Mouse (Mus musculus) myocyte (in vitro differentiated cells): ENCODE data around the gene Vmn1r29. TPM values are rescaled to one million over a fixed set of nuclear protein-coding genes. Genes with fewer than 3 reads are reported as not detected.
"Not testable (repeated sequence)": the region's sequence is repeated elsewhere in the genome, so short reads cannot be mapped to it uniquely, and the experiment has no call there.

Experiments used
- H3K27me3 ChIP-seq: one replicate; pipeline ENCODE4 v1.6.1; 2011; ENCODE audit not compliant: control insufficient read depth, insufficient read depth, insufficient read length
- H3K36me3 ChIP-seq: one replicate; pipeline ENCODE4 v1.6.1; 2011; ENCODE audit not compliant: control insufficient read depth, insufficient read depth
- H3K4me2 ChIP-seq: one replicate; pipeline ENCODE4 v1.6.1; 2011; ENCODE audit warnings: low read depth, control low read depth
- H3K4me3 ChIP-seq: one replicate; pipeline ENCODE4 v1.5.1; 2011; ENCODE audit warnings: mild to moderate bottlenecking, control low read depth, moderate library complexity
- H3K79me2 ChIP-seq: one replicate; pipeline ENCODE4 v1.6.1; 2011; ENCODE audit not compliant: control insufficient read depth, insufficient read depth
- H3ac ChIP-seq: one replicate; pipeline ENCODE4 v1.6.1; 2011; ENCODE audit not compliant: control insufficient read depth, insufficient read length
- CEBPB ChIP-seq: IDR thresholded peaks from 2 replicates; pipeline ENCODE4 v1.6.1; 2011; ENCODE audit warnings: mild to moderate bottlenecking, moderate library complexity; ENCODE audit not compliant: poor library complexity, insufficient read depth, severe bottlenecking
- E2F4 ChIP-seq: IDR thresholded peaks from one replicate; pipeline ENCODE4 v1.6.1; 2011; ENCODE audit warnings: mild to moderate bottlenecking, control low read depth, moderate library complexity; ENCODE audit not compliant: insufficient read depth
- MAX ChIP-seq: IDR thresholded peaks from one replicate; pipeline ENCODE4 v1.6.1; 2011; ENCODE audit warnings: low read depth, mild to moderate bottlenecking, control low read depth
- MYOD1 ChIP-seq, 3 experiments: IDR thresholded peaks; one replicate each; pipeline ENCODE4 v1.6.1; 2011; ENCODE audit warnings: control low read depth in 2 of 3, low read depth in 2 of 3, mild to moderate bottlenecking in 2 of 3, moderate library complexity in 1 of 3; ENCODE audit not compliant: insufficient read length in 2 of 3, control insufficient read depth in 1 of 3
- MYOG ChIP-seq, 3 experiments: IDR thresholded peaks; one replicate each; pipeline ENCODE4 v1.6.1; 2011; ENCODE audit warnings: control low read depth in 2 of 3, low read depth in 2 of 3, mild to moderate bottlenecking in 2 of 3; ENCODE audit not compliant: insufficient read length in 2 of 3, control insufficient read depth in 1 of 3, insufficient read depth in 1 of 3
- POLR2A ChIP-seq: IDR thresholded peaks from one replicate; pipeline ENCODE4 v1.6.1; 2011; ENCODE audit warnings: low read depth, mild to moderate bottlenecking, control low read depth, moderate library complexity; ENCODE audit not compliant: insufficient read length
- POLR2AphosphoS2 ChIP-seq: IDR thresholded peaks from one replicate; pipeline ENCODE4 v1.6.1; 2011; ENCODE audit warnings: low read depth, control low read depth; ENCODE audit not compliant: insufficient read length
- REST ChIP-seq: IDR thresholded peaks from one replicate; pipeline ENCODE4 v1.6.1; 2011; ENCODE audit warnings: mild to moderate bottlenecking, control low read depth, moderate library complexity; ENCODE audit not compliant: insufficient read depth, insufficient read length
- SRF ChIP-seq: IDR thresholded peaks from one replicate; pipeline ENCODE4 v1.6.1; 2011; ENCODE audit warnings: low read depth; ENCODE audit not compliant: control insufficient read depth, insufficient read length
- TCF12 ChIP-seq: IDR thresholded peaks from one replicate; pipeline ENCODE4 v1.6.1; 2011; ENCODE audit warnings: mild to moderate bottlenecking, control low read depth; ENCODE audit not compliant: poor library complexity, insufficient read depth, severe bottlenecking
- TCF3 ChIP-seq: IDR thresholded peaks from one replicate; pipeline ENCODE4 v1.6.1; 2011; ENCODE audit warnings: low read depth, control low read depth; ENCODE audit not compliant: insufficient read length
- USF1 ChIP-seq: IDR thresholded peaks from one replicate; pipeline ENCODE4 v1.6.1; 2011; ENCODE audit warnings: low read depth, mild to moderate bottlenecking, control low read depth, moderate library complexity
- polyA plus RNA-seq: library from polyadenylated mRNA; unstranded; fragments of >200 nt; fragmentation: generic; extraction: Trizol; gene quantifications from one replicate; pipeline ENCODE4 v1.2.1, GENCODE M21; 2012; ENCODE audit warnings: missing spikeins

Gene Vmn1r29
- not detected for polyA plus RNA-seq

- H3ac ChIP-seq, result no peak within 1 kb of the TSS
- TF ChIP-seq SRF (no peak), TCF12 (no peak)
- no peaks in the 10 kb centered on the region for H3K27me3 ChIP-seq
- no peak within 1 kb of the TSS for H3K4me3 ChIP-seq
- H3K36me3 ChIP-seq, result no peaks in the 10 kb centered on the region
- H3K4me2 ChIP-seq, result no peak within 1 kb of the TSS
- H3K79me2 ChIP-seq, result no peaks in the 10 kb centered on the region
Observed at GRCm38 (mm10) chr6:58301249-58301648, at the start of gene Vmn1r29. Vmn1r29 (plus strand) TSS chr6:58301549.

GRCm38 (mm10) chr6:58261737-58262136 is 39.6 kb upstream of the Vmn1r29 start, which contains the start of gene Vmn1r28:
Vmn1r28 (plus strand) TSS chr6:58262037.
- H3K4me2 ChIP-seq, result no peak within 1 kb of the TSS
- H3K4me3 ChIP-seq, result no peak within 1 kb of the TSS
- H3K27me3 ChIP-seq, result no peaks in the 10 kb centered on the region
- TF ChIP-seq CEBPB, result no peak
- TF ChIP-seq USF1, result no peak
- no peak for TF ChIP-seq E2F4
- TF ChIP-seq TCF3, result no peak
- no peak for TF ChIP-seq SRF
- TF ChIP-seq MYOG (IDR thresholded peaks at IDR 0.05; ENCODE audit: control insufficient read depth in 1 of 3, insufficient read depth in 1 of 3, insufficient read length in 2 of 3, low read depth in 2 of 3), result no peak
- no peak for TF ChIP-seq REST
- TF ChIP-seq POLR2A, result no peak
- TF ChIP-seq POLR2AphosphoS2, result no peak
- TF ChIP-seq TCF12, result no peak
- no peak for TF ChIP-seq MAX
- no peak for TF ChIP-seq MYOD1 (IDR thresholded peaks at IDR 0.05; ENCODE audit: control insufficient read depth in 1 of 3, insufficient read length in 2 of 3, low read depth in 2 of 3)
- no peak within 1 kb of the TSS for H3ac ChIP-seq
- no peaks in the 10 kb centered on the region for H3K36me3 ChIP-seq
- H3K79me2 ChIP-seq, result no peaks in the 10 kb centered on the region

- not testable (repeated sequence) for H3K79me2 ChIP-seq, H3ac ChIP-seq, H3K4me2 ChIP-seq, H3K27me3 ChIP-seq, H3K4me3 ChIP-seq, H3K36me3 ChIP-seq
Observed at GRCm38 (mm10) chr6:58279661-58280060, 21.7 kb upstream of the Vmn1r29 start.

- Histone ChIP-seq H3K4me3 (no peak overlapping the region), H3K36me3 (no peaks in the 10 kb centered on the region), H3ac (no peak overlapping the region), H3K27me3 (no peaks in the 10 kb centered on the region), H3K4me2 (no peak overlapping the region), H3K79me2 (no peaks in the 10 kb centered on the region)
- TF ChIP-seq POLR2A, result no peak
- no peak for TF ChIP-seq MYOG (IDR thresholded peaks at IDR 0.05; ENCODE audit: control insufficient read depth in 1 of 3, insufficient read depth in 1 of 3, insufficient read length in 2 of 3, low read depth in 2 of 3)
- TF ChIP-seq E2F4, result no peak
- no peak for TF ChIP-seq USF1
- no peak for TF ChIP-seq TCF3
- no peak for TF ChIP-seq MAX
- no peak for TF ChIP-seq SRF
- no peak for TF ChIP-seq CEBPB
- no peak for TF ChIP-seq MYOD1 (IDR thresholded peaks at IDR 0.05; ENCODE audit: control insufficient read depth in 1 of 3, insufficient read length in 2 of 3, low read depth in 2 of 3)
- no peak for TF ChIP-seq TCF12
- no peak for TF ChIP-seq REST
- TF ChIP-seq POLR2AphosphoS2, result no peak
Observed at GRCm38 (mm10) chr6:58292201-58292600, 9.1 kb upstream of the Vmn1r29 start.

GRCm38 (mm10) chr6:58298511-58298910 is 2.8 kb upstream of the Vmn1r29 start:
- H3K27me3 ChIP-seq, H3K79me2 ChIP-seq, H3K4me3 ChIP-seq, H3K4me2 ChIP-seq, H3K36me3 ChIP-seq, H3ac ChIP-seq: not testable (repeated sequence)

- H3K36me3 ChIP-seq, H3K79me2 ChIP-seq, H3ac ChIP-seq, H3K4me3 ChIP-seq, H3K4me2 ChIP-seq, H3K27me3 ChIP-seq: not testable (repeated sequence)
- TF ChIP-seq REST, result peak; percentile 22
Observed at GRCm38 (mm10) chr6:58330686-58331085, 29.3 kb downstream of the Vmn1r29 start.

Other genes with a start within 250 kb of the Vmn1r29 start
- not detected for gene Vmn1r27, start 82.7 kb upstream of the Vmn1r29 start, polyA plus RNA-seq
- gene Vmn1r28, start 39.5 kb upstream of the Vmn1r29 start, polyA plus RNA-seq, result not detected
- gene Vmn1r30, start 141.8 kb downstream of the Vmn1r29 start, polyA plus RNA-seq, result not detected
- not detected for gene Vmn1r31, start 173.8 kb downstream of the Vmn1r29 start, polyA plus RNA-seq